Mouse (Mus musculus) olfactory bulb, adult 2 months (tissue): ENCODE data around the gene Ckap4. TPM values are rescaled to one million over a fixed set of nuclear protein-coding genes. Genes with fewer than 3 reads are reported as not detected.
A peak's percentile ranks its signal among the peaks of the same experiment; 100 is the strongest.
"Not testable (repeated sequence)": the region's sequence is repeated elsewhere in the genome, so short reads cannot be mapped to it uniquely, and the experiment has no call there.

Experiments used
- H3K27ac ChIP-seq: fragments of 200-500 bp; 2 replicates; pipeline ENCODE4 v1.5.1; 2012; ENCODE audit warnings: low read depth, low read length; ENCODE audit not compliant: insufficient read depth
- H3K4me1 ChIP-seq: fragments of 200-500 bp; 2 replicates; pipeline ENCODE4 v1.6.1; 2012; ENCODE audit warnings: low read length; ENCODE audit not compliant: control insufficient read depth, insufficient read depth
- H3K4me3 ChIP-seq: fragments of 200-500 bp; 2 replicates; pipeline ENCODE4 v1.5.1; 2012; ENCODE audit warnings: mild to moderate bottlenecking, low read depth, low read length, moderate library complexity; ENCODE audit not compliant: insufficient read depth
- CTCF ChIP-seq: fragments of 200-500 bp; IDR thresholded peaks from 2 replicates; pipeline ENCODE4 v1.5.1; 2012; ENCODE audit warnings: low read depth, mild to moderate bottlenecking, low read length, moderate library complexity; ENCODE audit not compliant: insufficient read depth
- POLR2A ChIP-seq: fragments of 200-500 bp; IDR thresholded peaks from 2 replicates; pipeline ENCODE4 v1.6.1; 2012; ENCODE audit warnings: mild to moderate bottlenecking, low read depth, low read length, moderate library complexity; ENCODE audit not compliant: insufficient read depth
- WGBS: fragments of 180-500 bp; shearing (Covaris S2); methylation state at CpG from one replicate; pipeline ENCODE4 v1.1.7; 2018; 5-methylcytosine and 5-hydroxymethylcytosine counted together
- polyA plus RNA-seq: library from polyadenylated mRNA; stranded (reverse); fragments of >200 nt; gene quantifications from 2 replicates; pipeline ENCODE4 v1.2.4, GENCODE M21; 2012; ENCODE audit warnings: low replicate concordance; ENCODE audit not compliant: missing spikeins, insufficient read depth, insufficient read length

The Ckap4 gene
- polyA plus RNA-seq, 1 experiment = not detected

GRCm38 (mm10) chr10:84488315-84488714 lies 45.5 kb downstream of the Ckap4 start:
- TF ChIP-seq POLR2A = no peak
- TF ChIP-seq CTCF = peak; percentile 29; the same call in 1 of the 2 replicates
- H3K4me1 ChIP-seq = no peaks in the 10 kb centered on the region
- H3K4me3 ChIP-seq = no peak overlapping the region
- WGBS = 50% methylated on average over 6 of the region's 6 CpGs
- H3K27ac ChIP-seq = no peak overlapping the region

GRCm38 (mm10) chr10:84484661-84485060 lies 49.2 kb downstream of the Ckap4 start:
- WGBS = 54% methylated on average over 1 of the region's 1 CpGs
- H3K4me3 ChIP-seq = no peak overlapping the region
- H3K4me1 ChIP-seq = no peaks in the 10 kb centered on the region; the same call in 1 of the 2 replicates
- no peak for TF ChIP-seq CTCF
- no peak for TF ChIP-seq POLR2A
- H3K27ac ChIP-seq = no peak overlapping the region

- Histone ChIP-seq H3K4me1 (no peaks in the 10 kb centered on the region; the same call in 1 of the 2 replicates), H3K4me3 (no peak overlapping the region), H3K27ac (no peak overlapping the region)
- TF ChIP-seq POLR2A = no peak
- TF ChIP-seq CTCF = no peak
- WGBS = 89% methylated on average over 3 of the region's 3 CpGs
Measured at GRCm38 (mm10) chr10:84483553-84483952, 50.3 kb downstream of the Ckap4 start.

- H3K27ac ChIP-seq = no peak overlapping the region
- no peak overlapping the region for H3K4me3 ChIP-seq
- TF ChIP-seq POLR2A (no peak), CTCF (no peak)
- no peaks in the 10 kb centered on the region; the same call in 1 of the 2 replicates for H3K4me1 ChIP-seq
- WGBS = 85% methylated on average over 2 of the region's 2 CpGs
Measured at GRCm38 (mm10) chr10:84483069-84483468, 50.8 kb downstream of the Ckap4 start.

- H3K27ac ChIP-seq, H3K4me3 ChIP-seq, H3K4me1 ChIP-seq: not testable (repeated sequence)
- 96% methylated on average over 15 of the region's 15 CpGs for WGBS
Measured at GRCm38 (mm10) chr10:84482418-84482817, 51.4 kb downstream of the Ckap4 start.

- WGBS = 69% methylated on average over 5 of the region's 5 CpGs
Measured at GRCm38 (mm10) chr10:84481327-84481671, 52.6 kb downstream of the Ckap4 start.

GRCm38 (mm10) chr10:84480667-84481326 lies 53.1 kb downstream of the Ckap4 start:
- whole genome bisulfite sequencing = 53% methylated on average over 8 of the region's 8 CpGs
- Histone ChIP-seq H3K4me3 (no peak overlapping the region), H3K27ac (no peak overlapping the region), H3K4me1 (no peaks in the 10 kb centered on the region; the same call in 1 of the 2 replicates)
- TF ChIP-seq POLR2A (no peak), CTCF (no peak)

More at GRCm38 (mm10) chr10:84481327-84481671, 52.6 kb downstream of the Ckap4 start:
- TF ChIP-seq CTCF (no peak), POLR2A (no peak)
- Histone ChIP-seq H3K4me1 (no peaks in the 10 kb centered on the region; the same call in 1 of the 2 replicates), H3K27ac (no peak overlapping the region), H3K4me3 (no peak overlapping the region)

GRCm38 (mm10) chr10:84480146-84480545 lies 53.7 kb downstream of the Ckap4 start:
- TF ChIP-seq POLR2A = no peak
- H3K4me3 ChIP-seq = no peak overlapping the region
- H3K27ac ChIP-seq = no peak overlapping the region
- no peaks in the 10 kb centered on the region; the same call in 1 of the 2 replicates for H3K4me1 ChIP-seq
- 50% methylated on average over 4 of the region's 4 CpGs for WGBS

GRCm38 (mm10) chr10:84477613-84478076 lies 56.2 kb downstream of the Ckap4 start:
- TF ChIP-seq CTCF (no peak), POLR2A (no peak)
- WGBS = 62% methylated on average over 3 of the region's 3 CpGs
- Histone ChIP-seq H3K4me3 (no peak overlapping the region), H3K4me1 (no peaks in the 10 kb centered on the region; the same call in 1 of the 2 replicates), H3K27ac (no peak overlapping the region)

GRCm38 (mm10) chr10:84477045-84477612 lies 56.7 kb downstream of the Ckap4 start:
- H3K4me1 ChIP-seq = no peaks in the 10 kb centered on the region; the same call in 1 of the 2 replicates
- TF ChIP-seq POLR2A (no peak), CTCF (no peak)
- H3K4me3 ChIP-seq = no peak overlapping the region
- WGBS = 78% methylated on average over 4 of the region's 4 CpGs
- no peak overlapping the region for H3K27ac ChIP-seq

Other genes with a start within 250 kb of the Ckap4 start
- not detected in 2 replicates for gene Nuak1, start 93.5 kb downstream of the Ckap4 start, polyA plus RNA-seq
- gene Tcp11l2, start 42.6 kb upstream of the Ckap4 start, polyA plus RNA-seq = not detected in 2 replicates
- not detected in 2 replicates for gene Polr3b, start 88.2 kb upstream of the Ckap4 start, polyA plus RNA-seq
- not detected in 2 replicates for gene Rfx4, start 222.0 kb upstream of the Ckap4 start, polyA plus RNA-seq